Mouse (Mus musculus) embryonic fibroblast, embryonic 13.5 days (primary cell): Measurements from ENCODE around the gene Dffa. TPM values are rescaled to one million over a fixed set of nuclear protein-coding genes. Genes with fewer than 3 reads are reported as not detected.

Experiments used
- H3K27ac ChIP-seq: 2 replicates; pipeline ENCODE4 v1.5.1; 2012; ENCODE audit warnings: low read length, control low read depth, inconsistent platforms; ENCODE audit not compliant: insufficient read depth
- H3K4me1 ChIP-seq: 2 replicates; pipeline ENCODE4 v1.6.1; 2011; ENCODE audit warnings: low read length; ENCODE audit not compliant: control insufficient read depth, insufficient read depth
- H3K4me3 ChIP-seq: 2 replicates; pipeline ENCODE4 v1.5.1; 2011; ENCODE audit warnings: mild to moderate bottlenecking, control low read depth, low read length; ENCODE audit not compliant: insufficient read depth
- CTCF ChIP-seq: IDR thresholded peaks from 2 replicates; pipeline ENCODE4 v1.5.1; 2011; ENCODE audit warnings: mild to moderate bottlenecking, control low read depth, low read length, moderate library complexity, borderline replicate concordance; ENCODE audit not compliant: insufficient read depth
- POLR2A ChIP-seq: IDR thresholded peaks from 2 replicates; pipeline ENCODE4 v1.6.1; 2011; ENCODE audit warnings: low read depth, mild to moderate bottlenecking, control low read depth, low read length, moderate library complexity
- polyA plus RNA-seq: library from polyadenylated mRNA; stranded (reverse); fragments of >200 nt; gene quantifications from 2 replicates; pipeline ENCODE4 v1.2.4, GENCODE M21; 2011; ENCODE audit warnings: low read depth; ENCODE audit not compliant: missing spikeins, insufficient read length

The Dffa gene
- polyA plus RNA-seq, 1 experiment: 12.7 TPM

DNA sequence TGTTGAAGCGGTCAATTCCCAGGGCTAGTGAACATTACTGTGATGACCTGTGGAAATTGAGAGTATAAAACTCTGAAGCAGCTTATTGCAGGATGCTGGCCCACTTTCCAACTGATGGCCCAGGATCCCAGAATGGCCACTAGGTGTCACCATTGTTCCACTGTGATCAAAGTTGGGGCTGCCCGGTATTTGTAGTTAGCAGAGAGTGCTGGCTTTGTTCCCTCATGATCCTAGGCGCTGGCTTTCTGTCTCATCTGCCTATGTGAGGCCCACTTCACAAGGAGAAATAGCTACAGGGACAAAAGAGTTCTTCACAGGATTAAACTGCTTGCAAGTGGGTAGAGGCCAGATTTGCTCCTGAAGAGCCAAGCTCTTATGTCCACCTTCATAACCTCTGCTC is 40.5 kb downstream of the Dffa start:
- Histone ChIP-seq H3K4me1 (no peaks in the 10 kb centered on the region), H3K4me3 (no peak overlapping the region), H3K27ac (no peak overlapping the region)
- no peak for TF ChIP-seq POLR2A
- TF ChIP-seq CTCF: peak; percentile 70; the same call in 1 of the 2 replicates

DNA sequence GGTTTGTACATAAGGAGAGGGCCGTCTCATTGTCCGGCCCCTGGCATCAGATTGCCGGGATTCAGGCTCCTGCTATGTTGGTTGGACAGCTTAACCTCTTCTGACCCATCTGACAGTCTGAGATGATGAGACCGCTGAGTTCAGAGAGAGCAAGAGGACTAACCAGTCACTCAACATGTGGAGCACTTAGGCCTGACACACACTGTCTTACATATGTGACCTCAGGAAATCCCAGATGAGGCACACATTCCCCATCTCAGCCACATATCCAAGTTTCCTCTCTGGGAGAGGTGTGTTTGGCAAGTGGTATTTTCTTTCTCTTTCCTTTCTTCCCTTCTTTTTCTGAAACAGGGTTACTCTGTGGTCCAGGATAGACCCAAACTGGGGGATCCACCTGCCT is 41.2 kb downstream of the Dffa start:
- no peak overlapping the region for H3K27ac ChIP-seq
- TF ChIP-seq CTCF (no peak), POLR2A (no peak)
- H3K4me1 ChIP-seq: no peaks in the 10 kb centered on the region
- H3K4me3 ChIP-seq: no peak overlapping the region

DNA sequence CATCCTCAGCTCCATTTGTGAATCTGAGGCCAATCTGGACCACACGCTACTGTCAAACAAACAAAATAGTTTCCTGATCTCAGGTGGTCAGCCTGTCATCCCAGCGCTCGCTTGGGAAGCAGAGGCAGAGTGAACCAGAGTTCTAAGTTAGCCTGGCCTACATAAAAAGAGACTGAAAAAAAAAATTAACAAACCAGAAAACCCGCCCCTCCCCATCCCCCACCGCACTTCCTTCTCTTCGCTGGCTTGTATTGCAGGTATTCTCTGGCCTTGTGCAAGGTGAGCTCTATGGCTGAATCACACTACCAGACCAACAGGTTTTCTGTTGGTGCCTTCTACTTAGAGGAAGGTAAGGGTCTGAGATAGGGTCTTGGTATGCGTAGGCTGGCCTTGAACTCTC is 43.6 kb downstream of the Dffa start:
- TF ChIP-seq CTCF: no peak
- no peak for TF ChIP-seq POLR2A
- Histone ChIP-seq H3K4me3 (no peak overlapping the region), H3K4me1 (no peaks in the 10 kb centered on the region), H3K27ac (no peak overlapping the region)

DNA sequence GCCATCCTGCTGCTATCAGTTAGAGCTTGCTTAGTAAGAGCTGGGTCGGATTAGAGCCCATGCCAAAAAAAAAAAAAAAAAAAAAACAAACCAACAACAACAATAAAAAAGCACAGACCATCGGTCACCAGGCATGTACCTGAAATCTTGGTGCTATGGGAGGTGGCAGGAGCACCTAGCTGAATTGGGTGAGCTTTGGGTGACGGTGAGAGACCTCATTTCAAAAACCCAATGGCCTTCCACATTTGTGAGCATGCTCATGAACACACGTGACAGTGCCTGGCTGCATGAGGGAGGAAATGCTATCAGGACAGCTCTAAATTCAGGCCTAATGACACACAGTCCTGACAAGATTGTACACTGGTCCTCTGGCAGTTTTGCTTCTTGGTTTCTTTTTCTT is 44.1 kb downstream of the Dffa start:
- Histone ChIP-seq H3K4me3 (no peak overlapping the region), H3K4me1 (no peaks in the 10 kb centered on the region), H3K27ac (no peak overlapping the region)
- TF ChIP-seq POLR2A: no peak
- no peak for TF ChIP-seq CTCF

DNA sequence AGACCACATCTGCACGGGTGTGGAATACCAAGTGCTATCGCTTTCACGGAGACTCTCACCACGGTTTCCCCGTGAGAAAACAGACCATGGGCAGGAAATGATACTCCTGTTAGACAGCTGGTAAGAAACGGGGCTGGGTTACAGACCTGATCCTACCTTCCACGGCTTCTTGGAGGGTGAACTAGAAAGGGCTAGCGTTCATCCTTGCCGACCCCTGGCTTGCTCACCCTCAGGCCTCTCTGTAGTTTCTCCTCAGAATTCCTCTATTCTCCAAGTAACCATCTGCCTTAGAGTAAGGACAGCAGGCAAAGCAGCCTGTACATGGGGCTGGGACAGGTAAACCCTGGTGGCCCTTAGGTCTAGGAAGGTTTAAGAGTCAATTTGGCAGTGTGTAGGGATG is 45.2 kb downstream of the Dffa start:
- no peak overlapping the region for H3K4me3 ChIP-seq
- no peak for TF ChIP-seq CTCF
- TF ChIP-seq POLR2A: no peak
- H3K4me1 ChIP-seq: no peaks in the 10 kb centered on the region
- no peak overlapping the region for H3K27ac ChIP-seq

DNA sequence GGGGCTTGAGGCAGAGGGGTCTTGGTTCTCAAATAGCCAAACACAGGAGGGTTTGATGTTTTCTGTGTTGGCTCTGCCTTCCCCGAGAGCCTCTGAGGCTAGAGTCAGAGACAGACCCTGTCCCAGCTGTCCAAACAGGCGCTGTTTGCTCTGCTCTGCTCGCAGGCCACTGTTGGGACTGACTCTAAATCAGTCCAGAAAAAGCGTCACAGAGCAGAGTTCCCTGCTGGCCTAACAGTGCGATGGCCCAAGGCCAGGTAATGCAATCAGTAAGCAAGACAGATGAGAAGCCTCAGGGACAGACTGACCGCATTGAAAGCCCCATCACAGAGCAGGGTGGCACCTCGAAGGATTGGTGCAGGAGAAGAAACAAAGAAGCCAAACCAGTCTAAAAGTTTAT is 45.7 kb downstream of the Dffa start:
- H3K4me1 ChIP-seq: no peaks in the 10 kb centered on the region
- TF ChIP-seq CTCF: no peak
- TF ChIP-seq POLR2A: no peak
- no peak overlapping the region for H3K4me3 ChIP-seq
- no peak overlapping the region for H3K27ac ChIP-seq

DNA sequence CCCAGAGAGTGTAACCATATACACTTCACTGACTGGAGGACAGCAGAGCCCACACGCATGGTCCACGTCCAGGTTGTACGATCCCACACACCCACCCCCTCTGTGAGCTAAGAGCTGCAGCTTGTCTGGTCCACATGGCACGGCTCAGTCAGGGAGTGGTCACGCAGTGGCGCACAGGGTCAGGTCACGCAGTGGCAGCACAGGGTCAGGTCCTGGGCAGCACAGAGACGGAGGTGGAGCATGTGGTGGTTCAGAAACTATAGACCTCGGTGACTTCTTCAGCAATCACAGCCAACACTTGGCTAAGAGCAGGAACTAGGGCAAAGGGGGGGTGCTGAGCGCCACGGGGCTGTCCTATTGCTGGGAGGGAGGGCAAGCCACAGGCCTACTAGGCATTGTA is 46.3 kb downstream of the Dffa start:
- no peak overlapping the region for H3K4me3 ChIP-seq
- TF ChIP-seq CTCF (no peak), POLR2A (no peak)
- no peak overlapping the region for H3K27ac ChIP-seq
- H3K4me1 ChIP-seq: no peaks in the 10 kb centered on the region

DNA sequence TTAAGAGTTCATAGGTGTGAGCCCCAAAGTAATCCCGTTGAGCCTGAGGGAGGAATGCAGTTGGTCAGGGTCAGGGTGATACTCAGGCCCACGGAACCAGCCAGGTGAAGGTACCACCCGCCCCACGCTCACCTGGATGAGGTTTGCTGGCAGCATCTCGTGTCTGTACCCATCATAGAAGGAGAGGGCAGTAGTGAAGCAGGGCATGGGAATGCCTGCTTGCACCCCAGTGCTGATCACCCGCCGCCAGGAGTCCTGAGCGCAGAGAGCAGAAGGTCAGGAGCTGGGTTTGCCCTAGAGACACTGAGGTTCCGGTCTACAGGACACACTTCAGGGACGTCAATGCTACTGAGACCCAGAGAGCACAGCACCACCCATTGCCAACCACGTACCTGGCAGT is 46.8 kb downstream of the Dffa start:
- no peaks in the 10 kb centered on the region for H3K4me1 ChIP-seq
- H3K27ac ChIP-seq: no peak overlapping the region
- no peak overlapping the region for H3K4me3 ChIP-seq
- TF ChIP-seq CTCF (no peak), POLR2A (no peak)

DNA sequence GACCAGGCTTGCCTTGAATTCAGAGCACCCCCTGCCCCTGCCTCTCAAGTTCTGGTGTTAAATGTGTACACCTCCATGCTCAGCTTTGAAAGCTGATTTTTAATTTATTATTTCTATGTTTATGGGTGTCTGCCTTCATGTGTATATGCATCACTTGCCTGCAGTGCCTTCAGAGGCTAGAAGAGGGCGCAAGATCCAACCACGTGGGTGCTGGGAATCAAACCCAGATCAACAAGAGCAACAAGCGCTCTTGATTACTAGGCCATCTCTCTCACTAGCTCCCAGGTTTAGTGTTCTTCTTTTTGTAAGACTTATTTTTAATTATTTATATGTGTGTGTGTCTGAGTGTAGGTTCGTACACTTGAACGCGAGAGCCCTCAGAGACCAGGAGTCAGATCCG is 50.9 kb downstream of the Dffa start:
- Histone ChIP-seq H3K27ac (no peak overlapping the region), H3K4me3 (no peak overlapping the region), H3K4me1 (no peaks in the 10 kb centered on the region)
- TF ChIP-seq CTCF (no peak), POLR2A (no peak)

DNA sequence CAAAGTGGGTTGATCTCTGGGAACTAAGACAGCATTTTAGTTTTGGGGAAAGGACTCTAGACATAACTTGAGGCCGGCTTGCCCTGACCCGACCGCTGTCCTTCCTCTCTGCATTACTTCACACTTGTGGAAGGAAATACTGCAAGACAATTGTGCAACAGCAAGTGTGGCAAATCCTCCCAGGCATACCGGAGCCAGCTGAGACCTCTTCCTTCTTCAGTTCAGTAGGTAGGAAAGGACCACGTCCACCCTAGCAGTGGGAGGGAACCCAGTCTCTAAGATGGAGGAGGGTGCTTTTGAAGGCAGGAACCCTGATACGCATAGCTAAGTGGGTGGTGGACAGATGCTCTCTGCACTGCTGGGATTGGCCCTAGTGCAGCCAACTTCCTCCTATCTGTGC is 51.8 kb downstream of the Dffa start:
- Histone ChIP-seq H3K4me3 (no peak overlapping the region), H3K27ac (no peak overlapping the region), H3K4me1 (no peaks in the 10 kb centered on the region)
- TF ChIP-seq POLR2A: no peak
- no peak for TF ChIP-seq CTCF

DNA sequence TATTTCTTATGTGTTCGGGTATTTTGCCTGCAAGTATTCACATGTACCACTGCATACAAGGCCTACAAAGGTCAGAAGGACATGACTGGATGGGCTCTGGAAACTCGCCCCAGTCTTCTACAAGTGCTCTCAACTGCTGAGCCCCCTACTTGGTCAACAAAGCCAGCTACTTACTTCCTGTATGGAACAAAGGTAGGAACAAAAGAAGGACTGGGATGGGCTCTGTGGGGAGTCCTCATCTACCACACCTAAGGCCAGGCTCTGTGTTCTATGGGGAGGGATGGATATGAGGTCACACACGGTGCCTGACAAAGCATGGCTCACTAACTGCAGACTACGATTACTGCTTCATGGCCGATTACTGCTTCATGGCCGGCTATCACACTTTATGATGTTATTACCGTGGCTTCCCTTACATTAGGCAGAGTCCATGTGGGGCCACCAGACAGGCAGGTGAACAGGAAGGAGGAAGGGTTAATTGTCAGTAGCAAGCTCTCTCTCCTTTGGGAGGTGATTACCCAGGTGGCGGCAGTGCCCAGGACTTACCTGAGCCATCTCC is 53.5 kb downstream of the Dffa start:
- no peak overlapping the region for H3K4me3 ChIP-seq
- no peaks in the 10 kb centered on the region for H3K4me1 ChIP-seq
- no peak overlapping the region for H3K27ac ChIP-seq
- TF ChIP-seq POLR2A: no peak
- no peak for TF ChIP-seq CTCF

DNA sequence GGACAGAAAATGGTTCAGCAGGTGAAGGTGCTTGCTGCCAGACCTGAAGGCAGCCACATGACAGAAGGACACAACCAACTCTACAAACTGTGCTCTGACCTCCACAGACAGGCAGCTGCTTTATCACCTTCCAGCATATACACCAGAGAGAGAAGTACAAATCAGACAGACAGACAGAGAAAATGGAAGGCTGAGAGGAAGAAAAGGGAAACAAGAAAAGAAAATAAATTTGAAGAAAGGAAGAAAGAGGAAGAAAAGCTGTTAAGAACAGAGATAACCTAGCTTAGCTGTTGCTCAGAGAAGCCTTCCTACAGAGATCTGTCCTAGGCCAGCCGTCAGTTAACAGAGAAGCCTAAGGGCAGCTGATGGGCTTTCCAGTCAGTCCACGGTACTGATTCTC is 55.3 kb downstream of the Dffa start:
- no peak overlapping the region for H3K27ac ChIP-seq
- TF ChIP-seq POLR2A: no peak
- TF ChIP-seq CTCF: no peak
- no peak overlapping the region for H3K4me3 ChIP-seq
- no peaks in the 10 kb centered on the region for H3K4me1 ChIP-seq
